Mouse (Mus musculus) heart, embryonic 13.5 days (tissue): Measurements from ENCODE around the gene Tnpo1. TPM values are rescaled to one million over a fixed set of nuclear protein-coding genes. Genes with fewer than 3 reads are reported as not detected.

Experiments
- ATAC-seq: fragments of 200-750 bp; cut with Nextera tagmentation; 2 replicates; pipeline ENCODE4 v1.8.0; 2017; ENCODE audit warnings: moderate TSS enrichment; ENCODE audit not compliant: insufficient number of reproducible peaks, low FRiP score, low TSS enrichment; ENCODE audit errors: extremely low read depth
- H3K27ac ChIP-seq: fragments of 300-500 bp; sonication (generic); replicated peaks from 2 replicates; pipeline ENCODE4 v1.5.1; 2015; ENCODE audit warnings: moderate library complexity, mild to moderate bottlenecking, inconsistent platforms
- H3K27me3 ChIP-seq: fragments of 300-500 bp; sonication (generic); replicated peaks from 2 replicates; pipeline ENCODE4 v1.6.1; 2015; ENCODE audit warnings: mild to moderate bottlenecking, inconsistent platforms
- H3K36me3 ChIP-seq: fragments of 300-500 bp; sonication (generic); 2 replicates; pipeline ENCODE4 v1.6.1; 2015; ENCODE audit warnings: mild to moderate bottlenecking, inconsistent platforms
- H3K4me1 ChIP-seq: fragments of 300-500 bp; sonication (generic); 2 replicates; pipeline ENCODE4 v1.6.1; 2015; ENCODE audit warnings: inconsistent platforms
- H3K4me2 ChIP-seq: fragments of 300-500 bp; sonication (generic); 2 replicates; pipeline ENCODE4 v1.6.1; 2015; ENCODE audit warnings: inconsistent platforms, mild to moderate bottlenecking, moderate library complexity
- H3K4me3 ChIP-seq: fragments of 300-500 bp; sonication (generic); 2 replicates; pipeline ENCODE4 v1.5.1; 2015; ENCODE audit warnings: moderate library complexity, mild to moderate bottlenecking, inconsistent platforms
- H3K9ac ChIP-seq: fragments of 300-500 bp; sonication (generic); 2 replicates; pipeline ENCODE4 v1.6.1; 2015; ENCODE audit warnings: inconsistent platforms, mild to moderate bottlenecking, moderate library complexity
- H3K9me3 ChIP-seq: fragments of 300-500 bp; sonication (generic); 2 replicates; pipeline ENCODE4 v1.6.1; 2016; ENCODE audit warnings: inconsistent platforms
- WGBS: fragments of 180-500 bp; shearing (Covaris S2); methylation state at CpG from one replicate; pipeline ENCODE4 v1.1.7; 2015; ENCODE audit warnings: mixed read lengths; 5-methylcytosine and 5-hydroxymethylcytosine counted together
- polyA plus RNA-seq: library from polyadenylated mRNA; unstranded; fragments of >200 nt; fragmentation: Nextera tagmentation; extraction: Ambion mirVana; gene quantifications from 2 replicates; pipeline ENCODE4 v1.2.1, GENCODE M21; 2015

Gene Tnpo1
- polyA plus RNA-seq, 1 experiment from 2014 or later = 36.9 TPM

- 76% methylated on average over 9 of the region's 9 CpGs for WGBS
- H3K4me3 ChIP-seq = no peak overlapping the region
- H3K27me3 ChIP-seq = no peaks in the 10 kb centered on the region
- no peak overlapping the region for H3K4me2 ChIP-seq
- no peaks in the 10 kb centered on the region for H3K9me3 ChIP-seq
- no peak overlapping the region for H3K27ac ChIP-seq
- peaks cover 19% of the 10 kb centered on the region for H3K4me1 ChIP-seq
- no peak for ATAC-seq
- no peak overlapping the region for H3K9ac ChIP-seq
- H3K36me3 ChIP-seq = no peaks in the 10 kb centered on the region
These were observed 109.6 kb downstream of the Tnpo1 start for GRCm38 (mm10) chr13:98816571-98816970.

- Histone ChIP-seq H3K9me3 (no peaks in the 10 kb centered on the region), H3K4me1 (peaks cover 24% of the 10 kb centered on the region), H3K9ac (peak within 1 kb of the TSS; percentile 99), H3K36me3 (no peaks in the 10 kb centered on the region), H3K27me3 (no peaks in the 10 kb centered on the region), H3K4me3 (peak within 1 kb of the TSS; percentile 97), H3K4me2 (peak within 1 kb of the TSS; percentile 75), H3K27ac (peak within 1 kb of the TSS; percentile 99)
- ATAC-seq = peak; percentile 96
- WGBS = under 1% methylated on average over 56 of the region's 61 CpGs
These were observed 110.9 kb downstream of the Tnpo1 start, which contains the start of gene Fcho2 for GRCm38 (mm10) chr13:98815147-98815785. Gene Fcho2, minus strand, starts transcription at chr13:98815449.

GRCm38 (mm10) chr13:98814275-98815040 is 111.7 kb downstream of the Tnpo1 start:
- H3K27me3 ChIP-seq = no peaks in the 10 kb centered on the region
- peak overlapping the region; percentile 97 for H3K4me3 ChIP-seq
- peaks cover 27% of the 10 kb centered on the region for H3K4me1 ChIP-seq
- WGBS = under 1% methylated on average over 72 of the region's 81 CpGs
- no peaks in the 10 kb centered on the region for H3K36me3 ChIP-seq
- peak overlapping the region; percentile 99 for H3K27ac ChIP-seq
- peak overlapping the region; percentile 75 for H3K4me2 ChIP-seq
- H3K9ac ChIP-seq = peak overlapping the region; percentile 99
- H3K9me3 ChIP-seq = no peaks in the 10 kb centered on the region
- peak; percentile 62 for ATAC-seq

- no peak for ATAC-seq
- WGBS = 25% methylated on average over 12 of the region's 12 CpGs
- H3K4me2 ChIP-seq = peak overlapping the region; percentile 75
- H3K9me3 ChIP-seq = no peaks in the 10 kb centered on the region
- H3K4me3 ChIP-seq = peak overlapping the region; percentile 97
- no peaks in the 10 kb centered on the region for H3K27me3 ChIP-seq
- H3K9ac ChIP-seq = peak overlapping the region; percentile 99
- peaks cover 27% of the 10 kb centered on the region for H3K4me1 ChIP-seq
- no peaks in the 10 kb centered on the region for H3K36me3 ChIP-seq
- H3K27ac ChIP-seq = peak overlapping the region; percentile 99
These were observed 112.4 kb downstream of the Tnpo1 start for GRCm38 (mm10) chr13:98813596-98814274.

- Histone ChIP-seq H3K27me3 (no peaks in the 10 kb centered on the region), H3K4me2 (peak overlapping the region; percentile 75), H3K27ac (no peak overlapping the region; the same call in 1 of the 2 replicates), H3K9ac (peak overlapping the region; percentile 52; the same call in 1 of the 2 replicates), H3K36me3 (no peaks in the 10 kb centered on the region), H3K4me3 (peak overlapping the region; percentile 97), H3K4me1 (peaks cover 27% of the 10 kb centered on the region), H3K9me3 (no peaks in the 10 kb centered on the region)
- no peak for ATAC-seq
- WGBS = 69% methylated on average over 2 of the region's 2 CpGs
These were observed 113.0 kb downstream of the Tnpo1 start for GRCm38 (mm10) chr13:98813167-98813566.

- Histone ChIP-seq H3K4me3 (peak overlapping the region; percentile 32), H3K36me3 (no peaks in the 10 kb centered on the region), H3K9ac (peak overlapping the region; percentile 50; the same call in 1 of the 2 replicates), H3K27me3 (no peaks in the 10 kb centered on the region), H3K4me2 (peak overlapping the region; percentile 75), H3K9me3 (no peaks in the 10 kb centered on the region), H3K27ac (no peak overlapping the region), H3K4me1 (peaks cover 27% of the 10 kb centered on the region)
- ATAC-seq = no peak
- 72% methylated on average over 4 of the region's 4 CpGs for WGBS
These were observed 113.9 kb downstream of the Tnpo1 start for GRCm38 (mm10) chr13:98812285-98812684.

GRCm38 (mm10) chr13:98810143-98810542 is 116.0 kb downstream of the Tnpo1 start:
- Histone ChIP-seq H3K27ac (peak overlapping the region; percentile 74), H3K27me3 (no peaks in the 10 kb centered on the region), H3K9me3 (no peaks in the 10 kb centered on the region), H3K9ac (no peak overlapping the region), H3K4me3 (peak overlapping the region; percentile 17; the same call in 1 of the 2 replicates), H3K36me3 (peaks cover 4% of the 10 kb centered on the region), H3K4me2 (peak overlapping the region; percentile 49), H3K4me1 (peaks cover 22% of the 10 kb centered on the region)
- 44% methylated on average over 6 of the region's 6 CpGs for WGBS
- ATAC-seq = peak; percentile 10; the same call in 1 of the 2 replicates

GRCm38 (mm10) chr13:98809087-98809486 is 117.1 kb downstream of the Tnpo1 start:
- WGBS = 45% methylated on average over 1 of the region's 1 CpGs
- H3K36me3 ChIP-seq = peaks cover 13% of the 10 kb centered on the region

GRCm38 (mm10) chr13:98804480-98804879 is 121.7 kb downstream of the Tnpo1 start:
- H3K4me2 ChIP-seq = no peak overlapping the region
- no peak for ATAC-seq
- WGBS = 81% methylated on average over 1 of the region's 1 CpGs
- H3K27ac ChIP-seq = no peak overlapping the region
- peaks cover 53% of the 10 kb centered on the region for H3K36me3 ChIP-seq
- peaks cover 7% of the 10 kb centered on the region; the same call in 1 of the 2 replicates for H3K9me3 ChIP-seq
- no peak overlapping the region for H3K9ac ChIP-seq
- H3K4me1 ChIP-seq = no peaks in the 10 kb centered on the region; the same call in 1 of the 2 replicates
- no peaks in the 10 kb centered on the region for H3K27me3 ChIP-seq
- H3K4me3 ChIP-seq = no peak overlapping the region

More at GRCm38 (mm10) chr13:98809087-98809486, 117.1 kb downstream of the Tnpo1 start:
- Histone ChIP-seq H3K4me2 (no peak overlapping the region), H3K9me3 (no peaks in the 10 kb centered on the region), H3K4me3 (no peak overlapping the region), H3K9ac (no peak overlapping the region), H3K27me3 (no peaks in the 10 kb centered on the region), H3K27ac (no peak overlapping the region), H3K4me1 (peaks cover 22% of the 10 kb centered on the region)
- no peak for ATAC-seq

- H3K4me3 ChIP-seq = no peak overlapping the region
- H3K27me3 ChIP-seq = no peaks in the 10 kb centered on the region
- peaks cover 61% of the 10 kb centered on the region for H3K36me3 ChIP-seq
- H3K9me3 ChIP-seq = peaks cover 7% of the 10 kb centered on the region; the same call in 1 of the 2 replicates
- no peak overlapping the region for H3K9ac ChIP-seq
- ATAC-seq = no peak
- 80% methylated on average over 4 of the region's 4 CpGs for WGBS
- no peak overlapping the region for H3K4me2 ChIP-seq
- H3K27ac ChIP-seq = no peak overlapping the region
- H3K4me1 ChIP-seq = no peaks in the 10 kb centered on the region; the same call in 1 of the 2 replicates
These were observed 122.5 kb downstream of the Tnpo1 start for GRCm38 (mm10) chr13:98803699-98804098.

- H3K36me3 ChIP-seq = peaks cover 63% of the 10 kb centered on the region
- H3K4me3 ChIP-seq = no peak overlapping the region
- H3K9me3 ChIP-seq = peaks cover 7% of the 10 kb centered on the region; the same call in 1 of the 2 replicates
- H3K27ac ChIP-seq = no peak overlapping the region
- H3K4me2 ChIP-seq = no peak overlapping the region
- no peaks in the 10 kb centered on the region for H3K27me3 ChIP-seq
- H3K4me1 ChIP-seq = no peaks in the 10 kb centered on the region
- WGBS = 78% methylated on average over 3 of the region's 3 CpGs
- ATAC-seq = no peak
- no peak overlapping the region for H3K9ac ChIP-seq
These were observed 123.2 kb downstream of the Tnpo1 start for GRCm38 (mm10) chr13:98802957-98803356.
